Mouse (Mus musculus) layer of hippocampus, adult 9-10 months (tissue): Measurements from ENCODE around the gene Ccdc170.
"Not testable (repeated sequence)": the region's sequence is repeated elsewhere in the genome, so short reads cannot be mapped to it uniquely, and the experiment has no call there.

Source experiments
- DNase-seq: peaks from one replicate; pipeline ENCODE4 v3.0.0; 2022; ENCODE audit warnings: low spot score

Ccdc170 gene

DNA sequence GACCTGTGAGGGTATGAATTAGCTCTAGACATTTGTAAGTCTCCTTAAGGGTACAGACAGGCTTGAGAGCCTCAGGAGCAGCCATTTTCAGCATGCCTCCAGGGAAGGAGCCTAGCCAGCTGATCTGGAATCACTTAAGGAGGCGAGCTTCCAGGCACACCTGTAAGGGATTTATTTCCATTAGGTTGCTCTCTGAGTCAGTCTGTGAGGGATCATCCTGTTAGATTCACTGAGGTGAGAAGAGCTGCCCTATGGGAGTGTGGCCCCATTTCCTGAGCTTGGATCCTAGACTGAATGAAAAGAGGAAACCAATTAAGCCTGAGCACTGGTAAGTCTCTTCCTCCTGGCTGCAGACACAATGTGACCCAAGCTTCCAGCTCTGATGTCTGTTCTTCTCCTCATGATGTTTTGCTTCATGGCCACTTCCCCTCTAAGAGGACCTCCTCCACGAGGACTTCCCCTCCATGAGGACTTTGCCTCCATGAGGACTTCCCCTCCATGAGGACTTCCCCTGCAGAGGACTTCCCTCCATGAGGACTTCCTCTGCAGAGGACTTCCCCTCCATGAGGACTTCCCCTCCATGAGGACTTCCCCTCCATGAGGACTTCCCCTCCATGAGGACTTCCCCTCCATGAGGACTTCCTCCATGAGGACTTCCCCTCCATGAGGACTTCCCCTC is 118.6 kb downstream of the Ccdc170 start:
- DNase-seq, result no peak

DNA sequence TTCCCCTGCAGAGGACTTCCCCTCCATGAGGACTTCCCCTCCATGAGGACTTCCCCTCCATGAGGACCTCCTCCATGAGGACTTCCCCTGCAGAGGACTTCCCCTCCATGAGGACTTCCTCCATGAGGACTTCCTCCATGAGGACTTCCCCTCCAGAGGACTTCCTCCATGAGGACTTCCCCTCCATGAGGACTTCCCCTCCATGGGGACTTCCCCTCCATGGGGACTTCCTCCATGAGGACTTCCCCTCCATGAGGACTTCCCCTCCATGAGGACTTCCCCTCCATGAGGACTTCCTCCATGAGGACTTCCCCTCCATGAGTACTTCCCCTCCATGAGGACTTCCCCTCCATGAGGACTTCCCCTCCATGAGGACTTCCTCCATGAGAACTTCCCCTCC is 119.3 kb downstream of the Ccdc170 start:
- DNase-seq, result not testable (repeated sequence)

DNA sequence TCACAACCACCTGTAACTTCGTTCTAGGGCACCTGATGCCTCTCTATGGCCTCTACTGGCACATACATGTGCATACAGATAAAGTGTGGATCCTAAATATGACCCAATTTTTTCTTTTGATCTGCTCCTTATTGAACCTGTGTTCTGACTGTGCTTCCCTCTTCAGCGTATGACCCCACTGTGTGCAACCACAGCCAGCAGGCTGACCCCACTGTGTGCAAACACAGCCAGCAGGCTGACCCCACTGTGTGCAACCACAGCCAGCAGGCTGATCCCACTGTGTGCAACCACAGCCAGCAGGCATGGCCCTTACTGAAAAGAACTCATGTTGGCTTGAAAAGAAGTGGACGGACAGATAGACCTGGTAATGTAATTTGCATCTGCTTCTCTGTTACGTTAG is 120.2 kb downstream of the Ccdc170 start:
- DNase-seq, result no peak

DNA sequence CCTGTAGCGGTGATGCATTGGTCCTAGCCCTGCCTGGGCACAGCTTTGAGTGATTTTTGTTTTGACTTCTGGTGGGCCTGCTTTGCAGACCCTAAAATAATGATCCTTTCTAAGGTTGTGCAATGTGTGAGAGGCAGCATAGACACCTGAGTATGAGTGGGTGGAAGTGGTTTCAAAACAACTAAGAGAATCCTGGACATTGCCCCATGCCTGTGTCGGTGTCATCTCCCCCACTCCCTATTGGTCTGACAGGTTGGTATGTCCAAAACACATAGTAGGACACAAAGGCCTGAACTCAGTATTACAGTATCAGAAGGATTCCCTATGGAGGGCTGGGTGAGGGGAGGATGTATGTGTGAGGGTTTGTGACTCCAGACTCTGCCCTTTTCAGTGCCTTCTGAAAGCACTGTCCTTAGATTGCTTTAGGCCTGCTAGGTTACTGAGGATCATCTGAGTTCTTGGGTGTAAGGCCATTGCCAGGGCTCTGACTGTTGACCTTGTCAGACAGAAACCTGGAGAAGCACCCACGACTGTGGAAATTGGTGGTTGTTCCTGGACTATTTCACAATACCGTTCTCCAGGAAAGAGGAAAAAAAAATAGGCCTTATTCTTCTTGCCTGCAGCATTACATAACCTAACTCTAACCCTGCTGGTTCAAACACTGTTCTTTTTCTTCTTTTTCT is 122.4 kb downstream of the Ccdc170 start:
- DNase-seq, result no peak

DNA sequence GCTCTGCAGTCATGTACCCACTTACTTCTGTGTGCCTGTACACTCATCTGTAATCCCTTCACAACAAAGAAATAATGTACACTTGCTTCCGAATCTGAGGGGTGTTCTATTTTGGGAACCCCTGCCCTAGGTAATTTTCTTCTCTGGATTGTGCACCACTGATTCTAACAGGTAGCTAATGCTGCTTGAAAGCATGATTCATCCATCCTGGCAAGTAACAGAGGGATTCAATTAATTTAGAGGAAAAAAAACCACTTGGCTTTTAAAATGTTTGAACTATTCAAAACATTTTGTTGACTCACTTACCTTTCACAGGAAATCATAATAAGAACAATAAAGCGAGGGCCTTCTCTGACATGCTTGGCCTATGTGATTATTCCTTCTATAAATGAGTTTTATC is 127.9 kb downstream of the Ccdc170 start:
- DNase-seq, result no peak

DNA sequence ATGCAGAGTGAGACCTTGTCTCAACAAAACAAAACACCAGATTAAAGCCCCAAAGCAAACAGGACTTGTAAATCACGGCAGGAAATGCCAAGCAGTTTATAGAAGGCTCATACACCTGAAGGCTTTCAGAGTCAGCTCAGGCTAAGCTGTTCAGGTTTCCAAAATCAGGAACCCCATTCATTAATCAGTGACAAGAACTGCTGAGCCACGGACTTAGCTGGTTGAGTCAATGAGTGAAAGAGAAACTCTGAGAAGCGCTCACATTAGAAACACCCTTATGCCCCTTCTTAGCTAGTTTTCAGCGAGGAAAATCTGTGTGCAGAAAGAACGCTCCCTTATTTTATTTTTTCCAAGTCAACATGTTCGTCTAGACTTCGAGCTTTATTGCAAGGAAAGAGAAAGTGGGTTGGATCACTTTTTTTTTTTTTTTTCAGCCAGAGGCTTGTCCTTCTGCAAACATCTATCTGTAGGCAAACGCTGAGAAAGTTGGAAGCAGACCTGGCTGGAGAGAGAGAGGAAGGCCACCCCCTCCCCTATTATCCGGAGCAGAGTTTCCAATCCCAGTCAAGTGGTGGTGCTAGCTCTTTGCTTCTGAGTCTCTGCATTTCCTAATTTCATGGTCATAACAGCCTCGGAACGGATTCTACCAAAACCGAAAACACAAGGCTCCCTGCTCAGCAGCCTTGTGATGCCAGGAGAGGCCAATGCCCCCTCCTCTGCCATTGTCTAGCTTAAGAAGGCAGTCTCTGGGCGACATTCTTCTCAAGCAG is 129.3 kb downstream of the Ccdc170 start, which contains the start of gene Esr1:
Gene Esr1, plus strand, starts transcription at position 208 of the 770 bp plus-strand sequence.
- no peak for DNase-seq
